12 mouse cellular contexts compared by ENCODE assay signal in genomic region chr5:17689121-17689520, GRCm38 (mm10).
DNase-seq lines count a peak whose midpoint lies in the region; ATAC-seq and TF ChIP-seq lines count a peak whose summit lies in the region.
"Had no signal": no experiment of that assay in that cellular context is flagged by ENCODE, and none has a peak within 500 bp of the region (broad histone marks: within the 10 kb centered on the region; RNA-seq: fewer than 3 reads in every experiment).

No protein-coding gene starts in this region.

- H3K36me3 ChIP-seq in heart, embryonic 10.5 days: no peaks in the 10 kb centered on the region
- no peaks in the 10 kb centered on the region for H3K36me3 ChIP-seq in forebrain, postnatal 0 days (ENCODE audit: insufficient read depth)
- H3K36me3 ChIP-seq: hindbrain, embryonic 15.5 days; midbrain, embryonic 10.5 days had no signal

- no peaks in the 10 kb centered on the region for H3K4me1 ChIP-seq in heart, embryonic 10.5 days
- no peaks in the 10 kb centered on the region for H3K4me1 ChIP-seq in forebrain, postnatal 0 days (ENCODE audit: insufficient read depth)
- H3K4me1 ChIP-seq: hindbrain, embryonic 15.5 days; midbrain, embryonic 10.5 days had no signal

- no peaks in the 10 kb centered on the region for H3K9me3 ChIP-seq in heart, embryonic 10.5 days
- no peaks in the 10 kb centered on the region for H3K9me3 ChIP-seq in forebrain, postnatal 0 days (ENCODE audit: low read length)
- H3K9me3 ChIP-seq: hindbrain, embryonic 15.5 days; midbrain, embryonic 10.5 days had no signal

- no peak for ATAC-seq in megakaryocyte, adult 5-6 weeks (ENCODE audit: poor library complexity, severe bottlenecking)
- no peak for ATAC-seq in forebrain, postnatal 0 days
- ATAC-seq in monocyte, adult 5-6 weeks (replicated peaks; ENCODE audit: insufficient number of reproducible peaks, low FRiP score, low TSS enrichment, poor library complexity, severe bottlenecking): no peak
- ATAC-seq: Patski had no signal

- DNase-seq in heart, adult 11 months: peak; percentile 92
- no peak for DNase-seq in heart, embryonic 10.5 days (ENCODE audit: low spot score)
- DNase-seq in gastrocnemius, adult 18-20 months (ENCODE audit: low spot score): peak; percentile 72
- peak; percentile 16 to 25 for DNase-seq in heart, postnatal 14 days
- DNase-seq in lung, postnatal 14 days: peak; percentile 9
- no peak for DNase-seq in forebrain, postnatal 0 days
- DNase-seq: thymus, postnatal 4 days had no signal

- H3K9ac ChIP-seq in forebrain, postnatal 0 days: no peak overlapping the region
- H3K9ac ChIP-seq: hindbrain, embryonic 15.5 days had no signal

- intact Hi-C loops in heart, postnatal 14 days (cut with DNase I): no loop called here

- no peak overlapping the region for H3K4me2 ChIP-seq in forebrain, postnatal 0 days (ENCODE audit: low read depth)
- H3K4me2 ChIP-seq: hindbrain, embryonic 15.5 days had no signal

- H3K27me3 ChIP-seq in heart, embryonic 10.5 days (ENCODE audit: insufficient read depth, poor library complexity, severe bottlenecking): no peaks in the 10 kb centered on the region
- no peaks in the 10 kb centered on the region for H3K27me3 ChIP-seq in forebrain, postnatal 0 days (ENCODE audit: insufficient read depth, low read length)
- H3K27me3 ChIP-seq: hindbrain, embryonic 15.5 days; Patski had no signal

- TF ChIP-seq CTCF in forebrain, postnatal 0 days (IDR thresholded peaks at IDR 0.05; ENCODE audit: low read depth): no peak

- 75% methylated on average over 2 of the region's 2 CpGs for WGBS in heart, embryonic 10.5 days
- WGBS in forebrain, postnatal 0 days: 67% methylated on average over 2 of the region's 2 CpGs

- no peak overlapping the region for H3K27ac ChIP-seq in heart, embryonic 10.5 days
- no peak overlapping the region for H3K27ac ChIP-seq in forebrain, postnatal 0 days (ENCODE audit: low read depth, low read length)
- H3K27ac ChIP-seq: hindbrain, embryonic 15.5 days; midbrain, embryonic 10.5 days had no signal

- no peak overlapping the region for H3K4me3 ChIP-seq in heart, embryonic 10.5 days
- no peak overlapping the region for H3K4me3 ChIP-seq in forebrain, postnatal 0 days (ENCODE audit: low read depth, low read length)
- H3K4me3 ChIP-seq: hindbrain, embryonic 15.5 days; midbrain, embryonic 10.5 days had no signal

Comparison
In these comparisons a context has a peak if more than half of its experiments do, and no peak if none do; other contexts are left out.
1. DNase-seq: peak in heart, adult 11 months (single experiment), gastrocnemius, adult 18-20 months (single experiment), heart, postnatal 14 days (2 of 2) and lung, postnatal 14 days (single experiment); none in heart, embryonic 10.5 days (single experiment) and forebrain, postnatal 0 days (single experiment).